Mouse (Mus musculus) C2C12 (cell line): ENCODE data around the gene Lbx1.

Source experiments
- CTCF ChIP-seq: IDR thresholded peaks from one replicate; pipeline ENCODE4 v1.5.1; 2011; ENCODE audit not compliant: control insufficient read depth, insufficient read depth, insufficient read length
- USF1 ChIP-seq: IDR thresholded peaks from one replicate; pipeline ENCODE4 v1.6.1; 2011; ENCODE audit warnings: low read depth, mild to moderate bottlenecking, control low read depth, moderate library complexity

- TF ChIP-seq CTCF (no peak), USF1 (no peak)
Measured at GRCm38 (mm10) chr19:45237665-45238209, 2.1 kb upstream of the Lbx1 start.
